9 mouse cellular contexts compared by ENCODE assay signal in the genomic region with DNA sequence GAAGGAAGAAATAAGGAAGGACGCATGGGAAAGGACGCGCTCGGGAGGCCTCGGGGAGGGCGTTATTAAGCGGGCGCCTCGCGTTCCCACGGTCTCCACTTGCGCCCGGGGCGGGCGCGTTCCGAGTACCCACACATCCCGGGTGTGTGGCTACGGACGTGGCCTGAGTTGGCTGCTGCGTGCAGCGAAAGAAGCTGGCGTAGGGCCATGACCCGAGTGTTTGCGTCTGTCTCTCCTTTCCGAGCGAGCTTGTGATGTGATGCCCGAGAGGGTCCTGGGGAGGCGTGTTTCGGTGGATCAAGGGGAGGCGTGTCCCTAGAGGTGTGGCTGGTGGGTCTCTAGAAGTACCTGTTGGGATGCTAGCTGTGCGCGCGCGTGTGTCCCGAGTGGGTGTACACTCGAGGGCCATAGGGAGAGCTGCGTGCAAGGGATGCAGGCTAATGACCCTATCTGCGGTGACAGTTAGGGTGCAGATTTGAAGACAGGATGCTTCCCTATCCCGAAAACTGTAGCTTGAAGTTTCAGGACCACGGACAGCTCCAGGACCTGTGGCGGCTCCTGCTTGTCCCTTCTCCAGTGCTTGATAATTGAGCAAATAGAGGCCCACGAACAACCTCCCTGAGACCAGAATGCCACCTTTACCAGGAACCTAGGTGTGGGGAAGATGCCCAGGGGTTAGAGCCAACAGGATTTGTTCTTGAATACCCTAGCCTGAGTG. TPM values are rescaled to one million over a fixed set of nuclear protein-coding genes. Genes with fewer than 3 reads are reported as not detected.
A peak's percentile ranks its signal among the peaks of the same experiment; 100 is the strongest.
DNase-seq lines count a peak whose midpoint lies in the region; ATAC-seq and TF ChIP-seq lines count a peak whose summit lies in the region.
"Had no signal": no experiment of that assay in that cellular context is flagged by ENCODE, and none has a peak within 500 bp of the region (broad histone marks: within the 10 kb centered on the region; RNA-seq: fewer than 3 reads in every experiment).

No protein-coding gene starts in this region.

- H3K4me3 ChIP-seq in G1E (ENCODE audit: low read depth, low read length): no peak overlapping the region
- H3K4me3 ChIP-seq in hindbrain, embryonic 12.5 days: peak overlapping the region; percentile 72
- no peak overlapping the region for H3K4me3 ChIP-seq in liver, adult 2 months (ENCODE audit: insufficient read depth, low read depth, low read length)
- H3K4me3 ChIP-seq in midbrain, embryonic 16.5 days (ENCODE audit: low read depth, low read length): peak overlapping the region; percentile 86

- H3K9ac ChIP-seq in hindbrain, embryonic 12.5 days: peak overlapping the region; percentile 74; the same call in 1 of the 2 replicates
- no peak overlapping the region for H3K9ac ChIP-seq in liver, adult 2 months (ENCODE audit: low read depth, low read length)
- peak overlapping the region; percentile 87 for H3K9ac ChIP-seq in midbrain, embryonic 16.5 days (ENCODE audit: low read depth, low read length)

- TF ChIP-seq CTCF in G1E (IDR thresholded peaks at IDR 0.05; ENCODE audit: low read depth, low read length): no peak
- no peak for TF ChIP-seq CTCF in liver, adult 2 months (IDR thresholded peaks at IDR 0.05; ENCODE audit: low read depth, low read length)

- no peaks in the 10 kb centered on the region for H3K9me3 ChIP-seq in G1E (replicated peaks)
- H3K9me3 ChIP-seq in hindbrain, embryonic 12.5 days (replicated peaks): no peaks in the 10 kb centered on the region
- H3K9me3 ChIP-seq in midbrain, embryonic 16.5 days (replicated peaks; ENCODE audit: control insufficient read depth, low read length, poor library complexity, severe bottlenecking): no peaks in the 10 kb centered on the region

- 5% methylated on average over 43 of the region's 43 CpGs for WGBS in hindbrain, embryonic 12.5 days
- WGBS in liver, adult 2 months: 5% methylated on average over 43 of the region's 43 CpGs
- 5% methylated on average over 42 of the region's 43 CpGs for WGBS in midbrain, embryonic 16.5 days

- H3K36me3 ChIP-seq in G1E (replicated peaks): peaks cover 7% of the 10 kb centered on the region
- H3K36me3 ChIP-seq in hindbrain, embryonic 12.5 days: no peaks in the 10 kb centered on the region
- H3K36me3 ChIP-seq in liver, adult 2 months (ENCODE audit: control insufficient read depth, insufficient read depth, low read length): no peaks in the 10 kb centered on the region
- no peaks in the 10 kb centered on the region for H3K36me3 ChIP-seq in midbrain, embryonic 16.5 days (ENCODE audit: control insufficient read depth, insufficient read depth, low read length)

- 0 out of 2 replicates have a peak, but pooled peaks have one; percentile 22 for ATAC-seq in G1E (ENCODE audit: extremely low read depth, insufficient number of reproducible peaks, low FRiP score, poor library complexity, severe bottlenecking)
- 0 out of 2 replicates have a peak, but pooled peaks have one; percentile 31 for ATAC-seq in erythroid progenitor cell, adult 5-6 weeks (replicated peaks; ENCODE audit: low FRiP score, poor library complexity, severe bottlenecking)
- ATAC-seq in hindbrain, embryonic 12.5 days (ENCODE audit: low FRiP score): 0 out of 2 replicates have a peak, but pooled peaks have one; percentile 14
- ATAC-seq in midbrain, embryonic 16.5 days: 0 out of 2 replicates have a peak, but pooled peaks have one; percentile 18
- ATAC-seq in monocyte, adult 5-6 weeks (replicated peaks; ENCODE audit: insufficient number of reproducible peaks, low FRiP score, low TSS enrichment, poor library complexity, severe bottlenecking): no peak

- H3K4me2 ChIP-seq in hindbrain, embryonic 12.5 days (replicated peaks): peak overlapping the region; percentile 99
- peak overlapping the region; percentile 90 for H3K4me2 ChIP-seq in midbrain, embryonic 16.5 days (ENCODE audit: low read length)

- TF ChIP-seq POLR2A in liver, adult 2 months (IDR thresholded peaks at IDR 0.05; ENCODE audit: extremely low read depth, insufficient read depth, low read length): no peak

- peaks cover 77% of the 10 kb centered on the region for H3K27me3 ChIP-seq in G1E (ENCODE audit: insufficient read depth, low read length)
- peaks cover 55% of the 10 kb centered on the region for H3K27me3 ChIP-seq in hindbrain, embryonic 12.5 days
- peaks cover 10% of the 10 kb centered on the region for H3K27me3 ChIP-seq in liver, adult 2 months (ENCODE audit: control insufficient read depth, insufficient read depth, low read length)
- H3K27me3 ChIP-seq in midbrain, embryonic 16.5 days (ENCODE audit: control insufficient read depth, insufficient read depth, low read depth, low read length): peaks cover 27% of the 10 kb centered on the region

- H3K79me2 ChIP-seq in liver, adult 2 months (ENCODE audit: control insufficient read depth, insufficient read depth, low read length): no peaks in the 10 kb centered on the region

- no peak overlapping the region for H3K27ac ChIP-seq in hindbrain, embryonic 12.5 days
- H3K27ac ChIP-seq in liver, adult 2 months (replicated peaks; ENCODE audit: insufficient read depth, low read depth, low read length): no peak overlapping the region
- H3K27ac ChIP-seq in midbrain, embryonic 16.5 days (ENCODE audit: low read length): no peak overlapping the region
- H3K27ac ChIP-seq: macrophage had no signal

- DNase-seq in G1E (ENCODE audit: low spot score): peak; percentile 50
- DNase-seq in adrenal gland, postnatal 36 days: peak; percentile 85 to 86
- peak; percentile 46 for DNase-seq in liver, adult 2 months (ENCODE audit: extremely low read depth, low read depth, low spot score)
- DNase-seq in thymus, postnatal 25 days: peak; percentile 58

- peaks cover 22% of the 10 kb centered on the region for H3K4me1 ChIP-seq in G1E (ENCODE audit: insufficient read depth, low read depth, low read length)
- H3K4me1 ChIP-seq in hindbrain, embryonic 12.5 days: peaks cover 18% of the 10 kb centered on the region
- H3K4me1 ChIP-seq in liver, adult 2 months (ENCODE audit: control insufficient read depth, insufficient read depth, low read length): no peaks in the 10 kb centered on the region
- peaks cover 16% of the 10 kb centered on the region for H3K4me1 ChIP-seq in midbrain, embryonic 16.5 days (ENCODE audit: control insufficient read depth, insufficient read depth, low read length)

RNA-seq across cellular contexts. Expression of gene Hcn2, which starts 1.4 kb away (rescaled TPM):
- total RNA-seq in G1E (2014; fragmentation: Nextera tagmentation): 0.29 TPM in 1 of 2 replicates, not detected in the other
- 0.11 and 0.17 TPM in 2 replicates for total RNA-seq in G1E (2017)
- 0.27 and 0.47 TPM in 2 replicates for polyA plus RNA-seq in G1E (2012)
- 1 to 10 TPM; 4.3 to 6.0 TPM for total RNA-seq in adrenal gland, postnatal 36 days (2021)
- total RNA-seq in erythroid progenitor cell, adult 5-6 weeks (2015; ENCODE audit: low replicate concordance): not detected in 2 replicates
- not detected in 2 replicates for total RNA-seq in erythroid progenitor cell, adult 5-6 weeks (2017; ENCODE audit: low replicate concordance)
- polyA plus RNA-seq in hindbrain, embryonic 12.5 days (2016; fragmentation: Nextera tagmentation; extraction: Ambion mirVana): 0.45 and 0.48 TPM in 2 replicates
- total RNA-seq in liver, adult 2 months (2014; rRNA removed): 0.09 and 0.13 TPM in 2 replicates
- 0.45 and 0.67 TPM in 2 replicates for polyA plus RNA-seq in liver, adult 2 months (2012; rRNA removed)
- polyA plus RNA-seq in midbrain, embryonic 16.5 days (2015; fragmentation: Nextera tagmentation; extraction: Ambion mirVana): 0.87 and 0.89 TPM in 2 replicates
- total RNA-seq in monocyte, adult 5-6 weeks (2017): not detected in 3 replicates

RNA-seq across cellular contexts. Expression of gene Bsg, which starts 13.5 kb away (rescaled TPM):
- total RNA-seq in G1E (2014; fragmentation: Nextera tagmentation) (742 and 832 TPM in 2 replicates), G1E (2017) (308 and 330 TPM in 2 replicates)
- polyA plus RNA-seq in G1E (2012): 872 and 1,137 TPM in 2 replicates
- total RNA-seq in adrenal gland, postnatal 36 days (2021): 100 to 1,000 TPM; 558 to 568 TPM
- 1,896 and 2,324 TPM in 2 replicates for total RNA-seq in erythroid progenitor cell, adult 5-6 weeks (2015; ENCODE audit: low replicate concordance)
- total RNA-seq in erythroid progenitor cell, adult 5-6 weeks (2017; ENCODE audit: low replicate concordance): 1,328 and 1,345 TPM in 2 replicates
- 658 and 661 TPM in 2 replicates for polyA plus RNA-seq in hindbrain, embryonic 12.5 days (2016; fragmentation: Nextera tagmentation; extraction: Ambion mirVana)
- total RNA-seq in liver, adult 2 months (2014; rRNA removed): 652 and 839 TPM in 2 replicates
- 523 and 643 TPM in 2 replicates for polyA plus RNA-seq in liver, adult 2 months (2012; rRNA removed)
- 844 and 915 TPM in 2 replicates for polyA plus RNA-seq in midbrain, embryonic 16.5 days (2015; fragmentation: Nextera tagmentation; extraction: Ambion mirVana)
- 158 to 185 TPM (median 179 TPM) in 3 replicates for total RNA-seq in monocyte, adult 5-6 weeks (2017)

RNA-seq across cellular contexts. Expression of gene Polrmt, which starts 28.6 kb away (rescaled TPM):
- total RNA-seq in G1E (2014; fragmentation: Nextera tagmentation) (44.5 and 50.5 TPM in 2 replicates), G1E (2017) (16.7 and 17.1 TPM in 2 replicates)
- 45.3 and 45.5 TPM in 2 replicates for polyA plus RNA-seq in G1E (2012)
- 10 to 100 TPM; 51.1 to 58.0 TPM for total RNA-seq in adrenal gland, postnatal 36 days (2021)
- 8.0 TPM in 1 of 2 replicates, not detected in the other for total RNA-seq in erythroid progenitor cell, adult 5-6 weeks (2015; ENCODE audit: low replicate concordance)
- total RNA-seq in erythroid progenitor cell, adult 5-6 weeks (2017; ENCODE audit: low replicate concordance): 0.64 and 4.4 TPM in 2 replicates
- 42.7 and 47.5 TPM in 2 replicates for polyA plus RNA-seq in hindbrain, embryonic 12.5 days (2016; fragmentation: Nextera tagmentation; extraction: Ambion mirVana)
- total RNA-seq in liver, adult 2 months (2014; rRNA removed): 7.7 and 12.8 TPM in 2 replicates
- polyA plus RNA-seq in liver, adult 2 months (2012; rRNA removed): 32.7 and 42.4 TPM in 2 replicates
- polyA plus RNA-seq in midbrain, embryonic 16.5 days (2015; fragmentation: Nextera tagmentation; extraction: Ambion mirVana): 45.3 and 45.9 TPM in 2 replicates
- total RNA-seq in monocyte, adult 5-6 weeks (2017): 8.3 to 15.9 TPM (median 10.4 TPM) in 3 replicates

RNA-seq across cellular contexts. Expression of gene Gzmm, which starts 29.0 kb away (rescaled TPM):
- total RNA-seq in G1E (2014; fragmentation: Nextera tagmentation) (not detected in 2 replicates), G1E (2017) (0.33 and 0.46 TPM in 2 replicates)
- polyA plus RNA-seq in G1E (2012): 0.19 and 0.28 TPM in 2 replicates
- total RNA-seq in adrenal gland, postnatal 36 days (2021): 1 to 10 TPM in 1 of 2 experiments, under 1 TPM in 1; 0.86 to 1.0 TPM
- total RNA-seq in erythroid progenitor cell, adult 5-6 weeks (2015; ENCODE audit: low replicate concordance): not detected in 2 replicates
- not detected in 2 replicates for total RNA-seq in erythroid progenitor cell, adult 5-6 weeks (2017; ENCODE audit: low replicate concordance)
- 1.2 and 1.3 TPM in 2 replicates for polyA plus RNA-seq in hindbrain, embryonic 12.5 days (2016; fragmentation: Nextera tagmentation; extraction: Ambion mirVana)
- total RNA-seq in liver, adult 2 months (2014; rRNA removed): 0.09 and 0.34 TPM in 2 replicates
- 0.09 and 0.37 TPM in 2 replicates for polyA plus RNA-seq in liver, adult 2 months (2012; rRNA removed)
- 1.6 and 1.8 TPM in 2 replicates for polyA plus RNA-seq in midbrain, embryonic 16.5 days (2015; fragmentation: Nextera tagmentation; extraction: Ambion mirVana)
- 0.29 to 17.0 TPM (median 3.0 TPM) in 3 replicates for total RNA-seq in monocyte, adult 5-6 weeks (2017)
- polyA plus RNA-seq: macrophage had no signal

RNA-seq across cellular contexts. Expression of gene Cdc34, which starts 35.8 kb away (rescaled TPM):
- total RNA-seq in G1E (2014; fragmentation: Nextera tagmentation) (81.7 and 86.7 TPM in 2 replicates), G1E (2017) (132 and 136 TPM in 2 replicates)
- polyA plus RNA-seq in G1E (2012): 492 and 603 TPM in 2 replicates
- total RNA-seq in adrenal gland, postnatal 36 days (2021): 10 to 100 TPM; 75.0 to 79.9 TPM
- total RNA-seq in erythroid progenitor cell, adult 5-6 weeks (2015; ENCODE audit: low replicate concordance): 42.2 and 66.7 TPM in 2 replicates
- 82.7 and 87.2 TPM in 2 replicates for total RNA-seq in erythroid progenitor cell, adult 5-6 weeks (2017; ENCODE audit: low replicate concordance)
- polyA plus RNA-seq in hindbrain, embryonic 12.5 days (2016; fragmentation: Nextera tagmentation; extraction: Ambion mirVana): 121 and 124 TPM in 2 replicates
- 82.1 and 91.1 TPM in 2 replicates for total RNA-seq in liver, adult 2 months (2014; rRNA removed)
- polyA plus RNA-seq in liver, adult 2 months (2012; rRNA removed): 215 and 222 TPM in 2 replicates
- polyA plus RNA-seq in midbrain, embryonic 16.5 days (2015; fragmentation: Nextera tagmentation; extraction: Ambion mirVana): 73.1 and 81.9 TPM in 2 replicates
- total RNA-seq in monocyte, adult 5-6 weeks (2017): 76.0 to 109 TPM (median 89.7 TPM) in 3 replicates

Comparison
In these comparisons a context has a peak if more than half of its experiments do, and no peak if none do; other contexts are left out.
1. H3K4me3 ChIP-seq: peak in hindbrain, embryonic 12.5 days (single experiment) and midbrain, embryonic 16.5 days (single experiment); none in G1E (single experiment) and liver, adult 2 months (single experiment).
2. Peak in every context shown above with its lines, with median percentiles within 50 percentile points of each other: DNase-seq.